In the genomic region with DNA sequence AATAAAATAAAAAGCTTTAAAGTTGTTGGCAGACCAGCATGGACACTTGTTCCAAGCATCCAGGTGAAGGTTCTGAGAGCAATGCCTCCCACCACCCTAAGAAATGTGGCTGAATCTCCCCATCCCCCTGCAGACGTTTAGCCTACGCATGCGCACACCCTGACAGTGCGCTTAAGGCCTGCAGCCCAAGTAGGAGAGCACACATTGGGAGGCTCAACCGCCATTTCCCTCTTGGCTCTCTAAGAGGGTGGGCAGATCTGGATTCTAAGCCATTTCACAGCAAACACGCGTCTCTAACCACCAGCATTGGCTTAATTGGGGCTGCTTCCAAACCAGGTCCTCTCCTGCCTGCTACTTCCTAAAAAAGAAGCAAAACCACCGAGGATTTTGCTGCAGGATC, we compare ENCODE assay signal across 17 mouse cellular contexts.
"Had no signal": no experiment of that assay in that cellular context is flagged by ENCODE, and none has a peak within 500 bp of the region (broad histone marks: within the 10 kb centered on the region; RNA-seq: fewer than 3 reads in every experiment).

No protein-coding gene starts in this region.

- H3K4me2 ChIP-seq: neural tube, embryonic 12.5 days; neural tube, embryonic 13.5 days; neural tube, embryonic 15.5 days; stomach, embryonic 15.5 days had no signal

- H3K36me3 ChIP-seq: neural tube, embryonic 12.5 days; neural tube, embryonic 13.5 days; neural tube, embryonic 15.5 days; stomach, embryonic 15.5 days had no signal

- DNase-seq: retina, postnatal 1 day; right cerebral cortex, adult 18-20 months; right cerebral cortex, postnatal 14 days; right cerebral cortex, postnatal 25 days; right cerebral cortex, postnatal 4 days; spleen, adult 18-20 months; thymus, adult 18-20 months; thymus, adult 2 months; thymus, postnatal 14 days; thymus, postnatal 25 days; thymus, postnatal 36 days; thymus, postnatal 4 days had no signal

- H3K27me3 ChIP-seq: neural tube, embryonic 12.5 days; neural tube, embryonic 13.5 days; neural tube, embryonic 15.5 days; stomach, embryonic 15.5 days had no signal

- H3K4me1 ChIP-seq: neural tube, embryonic 12.5 days; neural tube, embryonic 13.5 days; stomach, embryonic 15.5 days had no signal

- H3K9ac ChIP-seq: neural tube, embryonic 12.5 days; neural tube, embryonic 13.5 days; neural tube, embryonic 15.5 days; stomach, embryonic 15.5 days had no signal

- H3K4me3 ChIP-seq: neural tube, embryonic 12.5 days; neural tube, embryonic 13.5 days; neural tube, embryonic 15.5 days; stomach, embryonic 15.5 days had no signal

- H3K27ac ChIP-seq: neural tube, embryonic 12.5 days; neural tube, embryonic 13.5 days; neural tube, embryonic 15.5 days; stomach, embryonic 15.5 days; stomach, postnatal 0 days had no signal

- H3K9me3 ChIP-seq: neural tube, embryonic 12.5 days; neural tube, embryonic 13.5 days; neural tube, embryonic 15.5 days; stomach, embryonic 15.5 days had no signal
